Mouse (Mus musculus) ES-E14 (cell line): Measurements from ENCODE around the gene Bpifb4.

Experiments used
- CHD2 ChIP-seq: IDR thresholded peaks from 2 replicates; pipeline ENCODE4 v1.6.1; 2014; ENCODE audit warnings: mild to moderate bottlenecking, low read depth, low read length, inconsistent platforms
- HCFC1 ChIP-seq: IDR thresholded peaks from 2 replicates; pipeline ENCODE4 v1.6.1; 2012; ENCODE audit warnings: low read length, inconsistent platforms, borderline replicate concordance; ENCODE audit not compliant: insufficient read depth
- MAFK ChIP-seq: IDR thresholded peaks from 2 replicates; pipeline ENCODE4 v1.6.1; 2014; ENCODE audit warnings: mild to moderate bottlenecking, low read depth, low read length, inconsistent platforms; ENCODE audit not compliant: insufficient read depth
- ZC3H11A ChIP-seq: IDR thresholded peaks from 2 replicates; pipeline ENCODE4 v1.6.1; 2012; ENCODE audit warnings: low read depth, mild to moderate bottlenecking, inconsistent platforms, low read length, borderline replicate concordance
- ZNF384 ChIP-seq: IDR thresholded peaks from 2 replicates; pipeline ENCODE4 v1.6.1; 2012; ENCODE audit warnings: low read depth, low read length, inconsistent platforms

GRCm38 (mm10) chr2:153935348-153935747 lies 2.7 kb upstream of the Bpifb4 start:
- TF ChIP-seq ZC3H11A (no peak), MAFK (0 out of 2 replicates have a peak, but pooled peaks have one; percentile 15), HCFC1 (no peak), ZNF384 (no peak), CHD2 (no peak)
